Mouse (Mus musculus): ENCODE results near the gene Tcerg1l.

Tcerg1l gene

GRCm38 (mm10) chr7:138356655-138357449 is 40.7 kb downstream of the Tcerg1l start:
- DNase-seq: no peak

- no peak for DNase-seq
Measured at GRCm38 (mm10) chr7:138345451-138345850, 52.1 kb downstream of the Tcerg1l start.

GRCm38 (mm10) chr7:138338451-138338850 is 59.1 kb downstream of the Tcerg1l start:
- DNase-seq: no peak

GRCm38 (mm10) chr7:138337946-138338345 is 59.6 kb downstream of the Tcerg1l start:
- DNase-seq: no peak

- DNase-seq: no peak
Measured at GRCm38 (mm10) chr7:138332504-138333168, 64.9 kb downstream of the Tcerg1l start.

- DNase-seq: no peak
Measured at GRCm38 (mm10) chr7:138331266-138331665, 66.3 kb downstream of the Tcerg1l start.

- no peak for DNase-seq
Measured at GRCm38 (mm10) chr7:138328637-138329036, 68.9 kb downstream of the Tcerg1l start.

GRCm38 (mm10) chr7:138326760-138327159 is 70.8 kb downstream of the Tcerg1l start:
- DNase-seq: no peak

- DNase-seq: no peak
Measured at GRCm38 (mm10) chr7:138313733-138314132, 83.8 kb downstream of the Tcerg1l start.

- DNase-seq: no peak
Measured at GRCm38 (mm10) chr7:138306126-138306525, 91.4 kb downstream of the Tcerg1l start.

GRCm38 (mm10) chr7:138284790-138285189 is 112.7 kb downstream of the Tcerg1l start:
- DNase-seq: no peak

GRCm38 (mm10) chr7:138275263-138275662 is 122.3 kb downstream of the Tcerg1l start:
- no peak for DNase-seq

GRCm38 (mm10) chr7:138271328-138271727 is 126.2 kb downstream of the Tcerg1l start:
- no peak for DNase-seq

- DNase-seq: no peak
Measured at GRCm38 (mm10) chr7:138269386-138269785, 128.1 kb downstream of the Tcerg1l start.

- peak; percentile 90 for DNase-seq
Measured at GRCm38 (mm10) chr7:138267976-138268646, 129.4 kb downstream of the Tcerg1l start.

GRCm38 (mm10) chr7:138248612-138249011 is 148.9 kb downstream of the Tcerg1l start:
- no peak for DNase-seq

- DNase-seq: no peak
Measured at GRCm38 (mm10) chr7:138248176-138248575, 149.4 kb downstream of the Tcerg1l start.

- no peak for DNase-seq
Measured at GRCm38 (mm10) chr7:138246684-138247083, 150.8 kb downstream of the Tcerg1l start.

GRCm38 (mm10) chr7:138242229-138242628 is 155.3 kb downstream of the Tcerg1l start:
- no peak for DNase-seq

GRCm38 (mm10) chr7:138237708-138238225 is 159.8 kb downstream of the Tcerg1l start:
- no peak for DNase-seq

GRCm38 (mm10) chr7:138224252-138224651 is 173.3 kb downstream of the Tcerg1l start:
- DNase-seq: no peak

GRCm38 (mm10) chr7:138222951-138223350 is 174.6 kb downstream of the Tcerg1l start:
- no peak for DNase-seq

- DNase-seq: peak; percentile 24
Measured at GRCm38 (mm10) chr7:138217556-138218098, 179.9 kb downstream of the Tcerg1l start.

All from cerebellum, adult 8-10 months (tissue).